Mouse (Mus musculus): ENCODE measurements at regions not wholly inside any gene's neighbourhood (a gene's known extent, or its start where the extent isn't known, plus 50 kb on each side); places are given as distances from the start of the nearest gene placed in this dataset.

GRCm38 (mm10) chr14:86063620-86063943 lies 1077.5 kb downstream of the Diaph3 start:
- no peak for TF ChIP-seq CTCF (IDR thresholded peaks at IDR 0.05)
- TF ChIP-seq EP300 (IDR thresholded peaks at IDR 0.05; ENCODE audit: insufficient read depth, low read depth, low read length): no peak

All from heart, adult 2 months (tissue).